Mouse (Mus musculus): ENCODE results near the gene Tmem131. TPM values are rescaled to one million over a fixed set of nuclear protein-coding genes. Genes with fewer than 3 reads are reported as not detected.
"Not testable (repeated sequence)": the region's sequence is repeated elsewhere in the genome, so short reads cannot be mapped to it uniquely, and the experiment has no call there.

The Tmem131 gene
- total RNA-seq, 2 experiments from 2014 or later, result 57.2 to 59.7 TPM

DNA sequence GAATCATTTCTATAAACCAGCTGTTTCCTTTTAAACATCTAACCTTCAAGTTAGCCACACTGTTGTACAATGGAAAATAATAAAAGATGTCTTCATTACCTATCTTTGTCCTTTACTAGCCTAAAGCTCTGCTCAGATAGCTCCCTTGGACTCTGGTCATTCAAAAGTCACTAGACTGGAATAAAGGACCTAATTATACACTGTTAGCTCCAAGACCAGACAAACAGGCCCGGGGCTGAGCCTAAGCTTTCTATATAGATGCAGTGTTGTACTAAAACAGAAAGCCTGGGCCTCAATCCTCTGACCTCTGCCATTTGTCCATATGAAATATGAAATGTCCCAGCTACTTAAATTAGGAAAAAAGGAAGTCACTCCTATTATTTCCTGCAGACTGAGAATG, 101.7 kb downstream of the Tmem131 start:
- no peak for DNase-seq (ENCODE audit: low spot score in 2 of 2)

DNA sequence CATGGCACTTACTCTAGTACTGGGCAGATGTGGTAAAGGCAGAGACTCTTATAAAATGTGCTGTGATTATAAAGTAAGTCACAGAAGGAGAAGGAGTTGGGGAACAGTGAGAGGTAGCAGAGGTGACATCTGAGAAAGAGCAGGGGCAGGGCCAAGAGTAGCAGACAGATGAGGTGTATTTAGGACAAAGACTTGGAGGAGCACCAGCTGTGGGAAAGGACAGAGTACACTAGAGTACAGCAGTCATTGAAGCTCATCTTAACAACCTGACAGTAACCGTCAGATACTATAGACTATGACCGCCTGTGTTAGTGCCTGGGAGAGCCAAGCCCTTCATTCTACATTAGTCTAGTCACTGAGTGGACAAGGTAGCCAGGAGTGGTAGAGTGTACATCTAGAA, 102.5 kb downstream of the Tmem131 start:
- DNase-seq (ENCODE audit: low spot score in 2 of 2), result no peak

DNA sequence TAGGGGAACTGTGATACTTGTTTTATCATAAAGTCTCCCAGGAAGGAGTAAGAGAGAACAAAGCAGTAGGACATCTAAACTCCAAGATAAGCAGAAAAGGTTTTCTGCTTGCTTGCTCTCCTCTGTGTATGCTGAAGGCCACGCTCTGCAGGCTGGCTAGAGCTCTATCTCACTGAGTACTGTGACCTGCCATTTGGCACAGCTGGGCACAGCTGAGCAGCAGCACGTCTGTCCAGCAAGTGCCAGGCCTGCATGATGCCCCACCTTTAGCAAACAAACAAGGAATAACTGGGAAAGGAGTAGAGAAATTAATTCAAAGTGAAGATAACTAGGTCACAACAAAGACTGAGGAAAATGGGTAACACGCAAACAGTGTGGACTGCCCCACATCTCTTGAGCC, 103.6 kb downstream of the Tmem131 start:
- DNase-seq (ENCODE audit: low spot score in 2 of 2), result no peak

- DNase-seq (ENCODE audit: low spot score in 2 of 2), result no peak
Observed at GRCm38 (mm10) chr1:36836274-36836954, 107.1 kb downstream of the Tmem131 start.

DNA sequence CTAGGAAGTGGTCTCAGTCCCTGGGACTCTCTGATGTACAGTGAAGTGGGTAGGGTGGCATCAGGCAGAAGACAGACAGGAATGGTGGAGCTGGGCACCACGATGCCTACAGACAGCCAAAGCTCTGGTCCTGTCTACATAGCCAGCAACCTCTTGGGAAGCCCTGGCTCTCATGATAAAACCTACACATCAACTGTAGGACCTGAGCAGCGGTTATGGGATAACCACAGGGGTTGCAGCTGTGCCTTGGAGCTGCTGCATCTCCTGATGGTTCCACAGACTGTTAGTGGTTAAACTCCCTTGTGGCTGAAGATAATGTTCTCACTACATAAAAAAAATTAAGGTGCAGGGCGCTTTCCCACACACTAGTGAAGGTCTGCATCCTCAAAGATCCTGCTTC, 107.9 kb downstream of the Tmem131 start:
- DNase-seq (ENCODE audit: low spot score in 2 of 2), result no peak

GRCm38 (mm10) chr1:36834090-36834489, 109.4 kb downstream of the Tmem131 start:
- no peak for DNase-seq (ENCODE audit: low spot score in 2 of 2)

GRCm38 (mm10) chr1:36830913-36831866, 112.3 kb downstream of the Tmem131 start:
- DNase-seq (ENCODE audit: low spot score in 2 of 2), result no peak

GRCm38 (mm10) chr1:36824356-36824755, 119.1 kb downstream of the Tmem131 start:
- DNase-seq (ENCODE audit: low spot score in 2 of 2), result no peak

- DNase-seq (ENCODE audit: low spot score in 2 of 2), result not testable (repeated sequence)
Observed at GRCm38 (mm10) chr1:36821918-36822317, 121.5 kb downstream of the Tmem131 start.

DNA sequence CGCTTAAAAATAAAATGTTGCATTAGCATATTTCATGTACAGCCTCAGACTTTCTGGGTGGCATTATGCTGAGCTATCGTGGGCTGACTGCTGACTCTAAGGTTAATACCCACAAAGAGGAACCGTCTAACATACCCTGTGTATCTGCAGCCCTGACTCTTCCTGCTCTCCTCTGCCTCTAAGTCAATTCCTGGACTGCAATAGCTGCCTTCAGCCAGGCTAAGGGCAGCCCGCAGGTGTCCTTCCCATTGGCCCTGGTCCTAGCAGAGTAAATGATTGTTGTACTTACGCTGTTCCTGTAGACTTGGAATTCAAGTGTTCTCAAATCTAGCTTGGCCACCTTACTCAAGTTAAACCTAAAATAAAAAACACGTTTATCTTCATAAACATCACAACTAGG, 128.3 kb downstream of the Tmem131 start:
- DNase-seq (ENCODE audit: low spot score in 2 of 2), result no peak

DNA sequence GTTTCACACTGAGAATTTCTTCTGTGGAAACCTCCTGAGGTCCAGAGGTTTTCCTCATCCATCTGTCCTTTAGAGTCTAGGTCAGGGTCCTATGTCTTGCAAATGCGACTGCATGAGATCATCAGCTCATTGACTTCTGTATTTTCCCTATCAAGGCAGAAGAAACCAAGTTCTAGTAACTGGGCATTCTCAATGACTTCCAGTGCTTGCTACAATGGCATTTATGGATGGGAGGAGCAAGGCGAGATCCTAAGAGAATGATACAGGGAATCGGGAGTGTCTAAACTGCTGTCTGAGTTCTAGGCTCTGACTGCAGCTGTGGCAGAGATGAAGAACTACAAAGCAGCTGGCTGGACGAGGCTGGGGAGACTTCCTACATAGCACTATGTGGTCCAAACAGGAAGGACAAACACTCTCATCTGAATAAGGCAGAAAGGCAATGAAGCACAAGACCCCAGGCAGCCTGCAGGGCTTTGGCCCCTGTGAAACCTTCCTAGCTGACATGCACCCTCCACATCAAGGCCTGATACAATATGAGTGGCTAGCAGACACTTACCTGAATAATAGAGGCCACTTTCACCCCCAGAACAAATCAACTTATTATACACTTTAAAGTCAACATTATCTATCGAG, 129.1 kb downstream of the Tmem131 start:
- DNase-seq (ENCODE audit: low spot score in 2 of 2), result no peak

- peak; percentile 41 to 71 for DNase-seq (ENCODE audit: low spot score in 2 of 2)
Observed at GRCm38 (mm10) chr1:36813415-36813814, 130.1 kb downstream of the Tmem131 start.

DNA sequence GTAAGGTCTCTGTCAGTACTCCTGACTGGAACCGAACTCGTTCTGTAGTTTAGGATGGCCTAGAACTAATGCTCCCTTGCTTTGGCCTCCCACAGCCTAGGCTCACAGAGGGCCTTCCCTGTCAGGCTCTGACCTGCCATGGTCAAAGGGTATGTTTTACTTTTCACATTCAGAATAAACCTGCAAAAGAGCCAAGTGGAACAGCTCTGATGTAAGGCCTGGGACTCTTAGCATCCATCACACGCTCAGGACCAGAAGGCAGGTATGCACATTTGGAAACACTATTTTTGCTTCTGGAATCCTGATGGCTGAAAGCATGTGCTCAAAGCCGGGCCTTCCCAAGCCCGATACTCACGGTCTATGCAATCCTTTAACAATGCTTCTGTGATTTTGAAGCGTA, 131.7 kb downstream of the Tmem131 start:
- no peak for DNase-seq (ENCODE audit: low spot score in 2 of 2)

DNA sequence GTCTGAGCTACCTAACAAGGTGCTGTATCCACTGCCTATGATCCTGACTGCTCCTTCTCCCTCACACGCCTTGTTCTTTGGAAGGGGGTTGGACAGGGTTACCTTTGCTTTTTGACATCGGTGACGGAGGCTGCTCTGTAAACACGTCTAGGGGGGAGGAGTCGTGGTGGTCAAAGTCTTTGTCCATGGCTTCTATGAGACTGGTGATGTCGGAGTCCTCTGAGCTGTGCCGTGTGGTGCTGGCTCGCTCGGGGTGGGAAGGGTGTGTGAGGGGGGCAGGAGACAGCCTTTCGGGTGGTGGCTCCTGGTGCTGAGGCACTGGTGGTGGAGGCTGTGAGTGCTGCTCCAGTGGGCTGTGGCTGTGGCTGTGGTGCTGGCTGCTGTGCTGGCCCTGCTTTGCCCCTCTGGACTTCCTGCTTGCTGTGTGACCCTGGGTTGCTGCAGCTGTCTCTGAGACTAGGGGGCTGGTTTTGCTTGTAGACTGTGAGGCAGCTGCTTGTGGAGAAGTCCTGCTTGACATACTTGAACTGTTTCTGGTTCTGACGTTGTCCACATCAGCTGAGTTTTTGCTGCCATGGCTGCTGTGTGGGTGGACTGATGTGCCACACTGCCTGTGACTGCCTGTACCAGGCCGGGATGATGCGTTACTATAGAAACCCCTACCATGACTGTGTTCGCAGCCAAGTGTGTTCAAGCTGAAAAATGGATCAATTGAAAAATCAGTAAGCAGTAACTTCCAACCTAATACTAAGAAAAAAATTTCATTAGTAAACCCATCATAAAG, 135.5 kb downstream of the Tmem131 start:
- DNase-seq (ENCODE audit: low spot score in 2 of 2), result peak in 1 of 2 experiments; percentile 61

GRCm38 (mm10) chr1:36807086-36807485, 136.4 kb downstream of the Tmem131 start:
- DNase-seq (ENCODE audit: low spot score in 2 of 2), result no peak

DNA sequence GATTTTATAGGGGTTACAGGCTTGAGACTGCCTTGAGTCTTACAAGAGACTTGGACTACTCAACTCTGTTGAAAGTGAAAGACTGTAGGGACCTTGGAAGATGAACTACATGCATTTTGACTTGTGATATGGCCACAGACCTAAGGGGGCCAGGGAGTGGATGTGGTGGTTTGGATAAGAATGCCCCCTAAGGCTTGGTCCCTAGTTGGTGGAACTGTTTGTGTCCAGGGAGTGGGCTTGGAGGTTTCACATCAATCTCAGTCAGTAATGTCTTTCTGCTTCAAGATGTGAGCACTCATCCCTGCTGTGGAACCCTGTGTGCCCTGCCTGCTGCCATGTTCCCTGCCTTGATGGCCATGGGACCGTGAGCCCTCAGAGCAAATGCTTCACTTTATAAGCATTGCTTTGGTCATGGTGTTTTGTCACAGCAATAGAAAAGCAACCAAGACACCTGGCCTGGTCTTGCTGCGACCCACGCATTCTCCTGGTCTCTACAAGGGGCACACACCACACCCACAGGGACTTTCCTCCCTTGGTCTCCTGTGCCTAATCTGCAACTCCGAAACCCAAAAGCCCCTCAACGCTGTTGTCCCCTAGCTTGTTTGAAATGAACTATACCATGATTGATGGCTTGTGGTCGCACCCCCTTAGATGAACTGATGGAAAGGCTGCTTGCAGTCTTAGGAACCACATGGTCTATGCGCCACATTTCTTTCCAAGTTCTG, 137.1 kb downstream of the Tmem131 start:
- no peak for DNase-seq (ENCODE audit: low spot score in 2 of 2)

- no peak for DNase-seq (ENCODE audit: low spot score in 2 of 2)
Observed at GRCm38 (mm10) chr1:36804833-36805232, 138.6 kb downstream of the Tmem131 start.

DNA sequence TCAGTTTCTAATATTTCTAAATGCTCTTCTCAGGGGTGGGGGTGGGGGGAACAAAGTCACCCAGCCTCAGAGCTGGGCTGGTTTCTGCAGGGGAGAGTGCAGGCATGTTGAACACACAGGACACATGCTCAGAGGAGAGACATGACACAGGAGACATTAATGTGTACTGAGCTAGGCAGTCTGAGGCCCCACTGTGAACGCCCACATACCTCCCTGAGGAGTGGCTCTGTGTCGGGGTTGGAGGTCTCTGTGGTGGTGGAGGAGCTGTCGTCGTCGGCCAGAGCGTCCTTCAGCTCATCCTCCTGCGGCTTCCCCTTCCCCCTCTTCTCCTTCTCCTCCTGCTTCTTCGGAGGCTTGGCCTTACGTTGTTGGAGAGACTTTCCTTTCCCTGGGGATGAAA, 139.2 kb downstream of the Tmem131 start:
- DNase-seq (ENCODE audit: low spot score in 2 of 2), result no peak

DNA sequence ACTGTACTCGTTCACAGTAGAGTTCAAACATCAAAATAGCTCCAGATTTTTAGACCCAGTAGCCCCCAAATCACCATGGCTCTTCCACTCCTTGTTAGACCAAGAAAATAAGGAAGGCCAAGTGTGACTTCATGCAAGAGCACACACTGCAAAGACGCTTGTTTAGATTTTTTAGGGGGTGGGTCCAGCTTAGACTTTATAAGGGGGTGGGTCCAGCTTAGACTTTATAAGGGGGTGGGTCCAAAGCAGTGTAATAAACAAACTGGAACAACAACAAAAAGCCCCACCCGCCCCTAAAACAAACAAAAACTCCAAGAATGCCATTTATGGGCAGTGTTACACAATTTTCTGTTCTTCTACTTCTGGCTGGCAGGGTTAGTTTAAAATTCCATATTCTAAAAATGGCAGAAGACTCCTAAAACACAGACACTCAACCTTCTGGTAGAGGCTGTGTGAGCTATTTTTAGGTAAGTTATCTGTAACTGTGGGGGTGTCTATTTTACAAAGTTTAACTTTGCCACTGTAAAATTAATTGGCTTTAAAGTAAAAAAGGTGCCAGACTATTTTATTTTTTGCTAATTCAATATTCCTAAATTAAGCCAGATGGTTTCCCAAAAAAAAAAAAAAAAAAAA, 143.0 kb downstream of the Tmem131 start:
- DNase-seq (ENCODE audit: low spot score in 2 of 2), result no peak

DNA sequence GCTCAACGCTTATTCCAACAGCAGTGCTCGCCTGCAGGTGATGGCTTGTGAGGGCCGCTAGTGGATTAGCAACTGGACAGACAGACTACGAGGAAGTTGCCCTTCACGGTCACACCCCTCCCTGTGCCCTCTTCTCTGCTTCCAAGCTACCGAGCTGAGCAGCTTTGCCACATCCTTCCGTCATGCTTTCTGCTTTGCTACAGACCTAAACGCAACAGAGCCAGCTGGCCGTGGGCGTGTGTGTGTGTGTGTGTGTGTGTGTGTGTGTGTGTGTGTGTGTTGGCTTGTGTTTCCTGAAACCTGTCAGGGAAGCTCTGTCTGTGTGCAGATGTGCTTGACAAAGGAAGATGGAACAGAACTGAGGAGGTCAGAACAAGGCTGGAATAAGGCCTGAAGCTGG, 146.0 kb downstream of the Tmem131 start:
- DNase-seq (ENCODE audit: low spot score in 2 of 2), result peak; percentile 44 to 56
